Mouse (Mus musculus): ENCODE data around the gene Ppp1r9a.

DNA sequence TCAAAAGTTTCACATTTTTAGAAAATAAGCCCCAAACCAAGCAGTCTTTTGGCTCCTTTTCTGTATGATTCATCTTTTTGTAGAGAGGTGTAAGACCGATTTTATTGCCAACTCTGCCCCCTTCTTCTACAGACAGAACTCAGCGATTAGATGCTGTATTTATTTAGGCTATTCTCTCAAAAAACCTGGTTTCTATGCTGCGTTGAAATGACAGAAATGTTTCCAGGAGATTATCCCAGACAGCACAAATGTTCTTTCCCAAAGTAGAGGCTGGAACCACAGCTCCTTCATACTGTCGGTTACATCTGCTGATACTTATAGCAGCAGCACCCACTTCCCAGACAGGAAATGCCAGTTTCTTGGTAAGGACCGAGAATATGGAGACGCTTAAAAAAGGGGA lies 2.8 kb upstream of the Ppp1r9a start:
- no peak for TF ChIP-seq CTCF (IDR thresholded peaks at IDR 0.05; ENCODE audit: extremely low read depth, insufficient read depth, insufficient read length, insufficient replicate concordance)
- TF ChIP-seq POLR2A (IDR thresholded peaks at IDR 0.05; ENCODE audit: low read depth, low read length), result no peak
